Mouse (Mus musculus): ENCODE results near the gene Noxred1.
A peak's percentile ranks its signal among the peaks of the same experiment; 100 is the strongest.
"Not testable (repeated sequence)": the region's sequence is repeated elsewhere in the genome, so short reads cannot be mapped to it uniquely, and the experiment has no call there.

Gene Noxred1

DNA sequence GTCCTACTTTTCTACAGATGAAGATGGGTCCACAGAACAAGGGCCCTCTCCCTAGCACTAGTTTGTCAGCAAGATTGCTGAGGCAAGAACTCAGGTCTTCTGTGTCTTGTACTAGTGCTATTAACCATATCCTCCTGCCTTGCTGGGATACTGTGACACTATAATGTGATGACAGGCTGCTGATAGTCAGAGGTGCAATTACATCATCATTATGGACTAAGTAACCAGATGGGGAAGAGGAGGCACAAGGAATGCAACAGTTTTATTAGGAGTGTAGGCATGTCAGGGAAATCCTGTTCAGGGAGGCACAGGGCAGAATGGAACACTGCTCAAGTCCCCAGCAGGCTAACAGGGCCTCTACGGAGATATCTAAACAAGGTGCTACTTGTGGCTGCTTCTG, at the start of gene Noxred1:
Gene Noxred1, minus strand, starts transcription at position 101 of the 400 bp plus-strand sequence.
- no peak for DNase-seq (ENCODE audit: low spot score)

- no peak for DNase-seq (ENCODE audit: low spot score)
Observed at GRCm38 (mm10) chr12:87284726-87285125, 46.2 kb upstream of the Noxred1 start.

DNA sequence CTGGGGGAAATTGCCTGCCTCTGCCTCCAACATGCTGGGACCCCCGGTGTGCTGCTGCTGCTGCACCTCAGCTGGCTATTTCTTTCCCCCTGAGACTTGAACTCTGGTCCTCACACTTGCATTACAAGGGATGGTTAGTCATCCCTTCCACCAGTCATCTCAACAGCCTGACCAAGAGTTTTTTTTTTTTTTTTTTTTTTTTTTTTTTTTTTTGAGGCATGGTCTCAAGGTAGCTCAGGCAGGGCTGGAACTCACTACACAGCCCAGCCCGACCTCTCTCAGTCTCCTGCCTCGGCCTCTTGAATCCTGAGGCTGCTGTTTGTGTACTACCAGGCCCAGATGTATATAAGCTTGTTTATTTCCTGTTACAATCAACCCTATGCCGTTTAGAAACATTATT, 45.7 kb upstream of the Noxred1 start:
- DNase-seq (ENCODE audit: low spot score), result no peak

- DNase-seq (ENCODE audit: low spot score), result no peak
Observed at GRCm38 (mm10) chr12:87283706-87284105, 45.2 kb upstream of the Noxred1 start.

DNA sequence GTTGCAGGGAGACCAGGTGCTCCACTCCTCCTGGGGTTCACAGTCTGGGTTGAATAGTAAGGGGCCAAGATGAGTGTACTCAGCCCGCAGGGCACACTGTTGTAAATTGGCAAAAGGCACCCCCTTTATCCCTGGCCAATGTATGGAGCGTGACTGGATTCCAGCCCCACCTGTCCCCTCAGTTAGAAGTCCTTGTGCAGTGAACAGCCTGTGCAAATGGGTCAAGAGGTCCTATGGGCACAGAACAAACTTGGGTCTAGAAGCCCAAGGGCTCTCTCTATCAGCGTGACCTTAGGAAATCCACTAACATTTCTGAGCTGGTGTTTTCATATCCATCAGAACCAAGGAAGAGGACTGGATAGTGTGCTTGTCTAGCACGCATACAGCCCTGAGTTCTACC, 44.2 kb upstream of the Noxred1 start:
- DNase-seq (ENCODE audit: low spot score), result no peak

DNA sequence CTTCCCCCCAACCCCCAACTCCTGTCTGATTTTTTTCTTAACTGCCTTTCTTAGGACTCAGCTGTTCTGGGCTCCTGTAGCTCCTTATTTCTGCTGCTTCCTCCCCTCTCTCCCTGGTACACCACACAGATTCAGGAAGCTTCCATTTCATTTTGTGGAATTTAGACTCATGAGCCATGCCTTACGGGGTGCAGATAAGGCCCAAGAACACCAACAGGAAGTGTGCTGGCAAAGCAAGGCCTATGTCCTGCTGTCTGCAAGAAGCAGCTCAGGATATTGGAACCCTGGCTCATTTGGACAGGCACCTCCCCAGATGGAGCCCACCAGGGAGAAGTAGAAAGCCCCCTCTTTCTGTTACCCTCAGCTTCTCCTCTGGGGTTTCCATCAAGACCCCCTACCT, 43.2 kb upstream of the Noxred1 start:
- no peak for DNase-seq (ENCODE audit: low spot score)

GRCm38 (mm10) chr12:87279879-87280278, 41.3 kb upstream of the Noxred1 start:
- no peak for DNase-seq (ENCODE audit: low spot score)

DNA sequence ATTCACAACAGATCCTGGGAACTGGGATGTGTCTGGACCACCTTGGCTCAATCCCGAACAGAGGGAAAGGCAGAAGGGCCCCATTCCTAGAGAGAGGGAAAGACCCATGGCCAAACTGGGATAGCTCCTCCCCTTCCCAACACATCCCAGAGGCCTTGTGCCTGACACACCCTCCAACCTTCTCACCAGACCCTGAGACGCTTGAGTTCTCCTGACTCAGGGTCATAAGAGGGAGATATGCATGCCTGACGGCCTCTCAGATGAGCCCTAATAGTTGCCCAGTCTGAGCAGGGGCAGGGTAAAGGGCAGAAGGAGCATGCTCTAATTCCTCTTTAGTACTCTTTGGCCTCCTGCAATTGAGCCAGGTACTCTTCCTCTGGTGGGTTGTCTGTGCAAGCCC, 40.8 kb upstream of the Noxred1 start:
- no peak for DNase-seq (ENCODE audit: low spot score)

GRCm38 (mm10) chr12:87278118-87278730, 39.7 kb upstream of the Noxred1 start:
- no peak for DNase-seq (ENCODE audit: low spot score)

GRCm38 (mm10) chr12:87277251-87277650, 38.7 kb upstream of the Noxred1 start:
- not testable (repeated sequence) for DNase-seq (ENCODE audit: low spot score)

DNA sequence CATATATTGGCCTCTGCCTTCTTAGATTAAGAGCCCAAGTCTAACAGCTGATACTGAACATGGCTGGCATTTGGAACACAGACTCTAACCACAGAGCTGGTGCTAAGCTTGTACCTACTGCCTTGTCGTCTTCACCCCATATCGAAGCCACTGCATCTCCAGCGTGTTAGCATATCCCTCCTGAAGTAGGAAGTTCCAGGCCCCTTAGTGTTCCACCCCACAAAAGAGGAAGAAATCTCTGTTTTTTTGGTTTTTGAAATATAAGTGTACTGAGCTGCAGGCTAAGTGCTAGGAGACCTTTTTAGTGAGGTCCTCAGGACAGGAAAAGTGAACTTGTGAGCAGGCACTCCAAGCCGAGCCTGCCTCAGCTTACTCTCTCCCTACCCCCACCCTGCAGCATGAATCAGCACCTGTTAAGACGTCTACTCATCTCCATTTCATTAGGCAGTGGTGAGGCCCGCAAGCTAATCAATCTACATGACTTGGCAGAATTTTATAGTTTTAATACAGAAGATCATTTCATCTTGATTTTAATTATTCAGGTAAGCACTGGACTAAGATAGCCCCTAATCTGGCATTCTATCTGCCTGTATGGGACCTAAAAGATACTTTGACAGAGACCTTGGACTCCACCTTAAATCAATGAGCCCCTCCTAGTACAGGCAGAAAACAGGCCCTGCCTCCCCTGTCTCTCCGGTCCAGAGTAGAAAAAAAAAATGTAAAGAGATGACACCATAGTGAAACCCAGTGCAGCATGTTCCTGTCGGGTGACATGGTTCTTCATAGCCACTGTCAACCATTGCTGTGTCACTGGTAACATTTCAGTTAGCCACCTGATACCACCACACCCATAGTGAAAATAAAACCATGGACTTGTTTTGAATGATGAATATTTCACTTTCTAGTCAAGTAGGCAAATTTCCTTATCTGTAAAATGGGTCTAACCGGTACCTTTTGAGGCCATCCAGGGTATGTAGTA, 36.6 kb upstream of the Noxred1 start:
- DNase-seq (ENCODE audit: low spot score), result no peak

GRCm38 (mm10) chr12:87267682-87268081, 29.1 kb upstream of the Noxred1 start:
- no peak for DNase-seq (ENCODE audit: low spot score)

- no peak for DNase-seq (ENCODE audit: low spot score)
Observed at GRCm38 (mm10) chr12:87266827-87267603, 28.5 kb upstream of the Noxred1 start.

GRCm38 (mm10) chr12:87266108-87266826, 27.7 kb upstream of the Noxred1 start, which contains the start of the genes Vipas39 and Ahsa1:
Vipas39 (minus strand) TSS chr12:87266256.
Ahsa1 (plus strand) TSS chr12:87266479.
- peak; percentile 94 for DNase-seq (ENCODE audit: low spot score)

- no peak for DNase-seq (ENCODE audit: low spot score)
Observed at GRCm38 (mm10) chr12:87265444-87265843, 26.9 kb upstream of the Noxred1 start.

DNA sequence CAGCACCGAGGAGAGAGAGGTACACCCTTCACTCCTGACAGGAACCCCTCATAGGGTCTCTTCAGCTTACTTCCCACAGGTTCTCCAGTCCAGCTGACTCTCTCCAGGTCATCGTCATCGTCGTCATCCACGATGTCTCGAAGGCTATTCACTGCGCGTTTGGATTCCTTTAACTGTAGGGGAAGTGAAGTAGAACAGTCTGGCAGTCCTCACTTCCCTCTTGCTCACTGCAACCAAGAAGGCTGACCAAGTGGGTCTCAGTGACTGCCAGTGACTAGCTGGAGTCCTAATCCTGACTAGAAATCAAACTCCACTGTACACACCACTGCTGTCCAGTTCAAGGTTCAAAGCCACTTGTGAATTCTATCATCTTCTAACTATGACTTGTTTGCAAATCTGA, 22.0 kb upstream of the Noxred1 start:
- DNase-seq (ENCODE audit: low spot score), result no peak

- no peak for DNase-seq (ENCODE audit: low spot score)
Observed at GRCm38 (mm10) chr12:87256629-87257028, 18.1 kb upstream of the Noxred1 start.

DNA sequence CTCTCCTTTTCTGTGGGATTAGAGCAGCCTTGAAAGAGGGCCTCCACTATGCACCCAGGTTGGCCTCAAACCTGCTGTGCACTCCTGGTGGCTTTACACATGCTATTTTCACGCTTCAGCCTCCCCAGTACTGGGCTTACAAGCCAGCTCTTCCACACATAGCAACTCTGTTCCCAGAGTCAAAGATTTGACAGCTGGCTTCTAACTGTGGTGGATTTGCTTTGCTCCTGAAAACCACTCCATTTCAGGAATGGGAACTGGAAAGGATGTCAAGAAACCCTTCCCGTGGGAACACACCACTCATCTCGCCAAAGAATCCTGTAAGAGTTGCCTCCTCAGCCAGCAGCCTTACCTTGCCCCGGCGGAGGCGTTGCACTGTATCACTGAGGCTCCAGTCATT, 15.3 kb upstream of the Noxred1 start:
- no peak for DNase-seq (ENCODE audit: low spot score)

GRCm38 (mm10) chr12:87250161-87250560, 11.6 kb upstream of the Noxred1 start:
- no peak for DNase-seq (ENCODE audit: low spot score)

DNA sequence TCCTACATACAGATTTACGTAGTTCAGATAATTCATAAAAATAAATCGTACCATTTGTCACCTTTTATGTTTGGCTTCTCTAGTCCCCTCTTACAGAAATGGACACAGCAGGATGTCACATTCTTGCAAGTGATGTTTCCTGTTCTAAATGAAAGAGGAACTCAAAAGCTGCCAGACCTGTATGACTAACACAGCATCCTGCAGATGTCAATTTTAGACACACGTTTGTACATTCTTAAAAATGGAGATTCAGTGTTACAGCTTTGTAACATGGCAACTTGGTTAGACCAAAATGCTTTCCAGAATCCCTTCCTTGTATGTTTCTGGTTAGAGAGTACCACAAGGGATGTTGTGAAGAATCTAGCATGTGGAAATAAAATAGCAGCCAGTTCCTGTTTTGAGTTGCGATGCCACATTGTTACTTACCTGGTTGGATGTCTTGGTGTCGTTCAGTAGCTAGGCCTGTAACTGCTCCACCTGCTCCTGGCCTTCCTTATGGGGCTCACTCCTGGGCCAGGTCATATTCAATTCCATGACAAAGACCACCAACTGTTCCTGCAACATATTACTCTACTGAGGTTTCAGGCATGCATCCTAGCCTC, 1.5 kb downstream of the Noxred1 start:
- no peak for DNase-seq (ENCODE audit: low spot score)

DNA sequence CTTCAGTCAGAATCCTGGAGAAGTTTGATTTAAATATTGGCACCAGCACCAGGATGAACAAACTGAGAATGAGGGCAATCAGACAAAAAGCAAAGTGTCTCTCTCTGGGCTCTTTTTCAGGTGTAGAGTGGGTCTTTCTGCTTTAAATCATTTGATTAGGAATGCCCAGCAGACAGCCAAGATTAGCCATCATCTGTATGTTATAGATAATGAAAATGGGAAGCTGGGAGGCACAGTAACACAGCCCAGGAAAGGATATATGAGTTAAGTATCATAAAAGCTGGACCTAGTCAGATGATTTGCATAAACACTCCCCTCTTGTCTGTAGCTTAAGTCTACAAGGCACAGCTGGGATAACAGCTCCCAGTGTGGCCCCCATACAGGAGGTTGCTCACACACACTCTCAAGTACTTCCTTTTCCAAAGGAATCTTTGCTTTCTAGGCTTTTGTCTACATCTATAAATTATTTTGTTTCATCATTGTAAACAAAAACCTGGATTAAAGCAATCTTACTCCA, 8.1 kb downstream of the Noxred1 start:
- no peak for DNase-seq (ENCODE audit: low spot score)
